Comparison of ENCODE assay signal across 8 mouse cellular contexts in genomic region chr9:37689970-37690686, GRCm38 (mm10). TPM values are rescaled to one million over a fixed set of nuclear protein-coding genes. Genes with fewer than 3 reads are reported as not detected.
DNase-seq lines count a peak whose midpoint lies in the region; ATAC-seq and TF ChIP-seq lines count a peak whose summit lies in the region.

No protein-coding gene starts in this region.

- TF ChIP-seq CTCF in heart, postnatal 0 days (IDR thresholded peaks at IDR 0.05; ENCODE audit: low read depth): peak; percentile 73

- H3K27me3 ChIP-seq in heart, postnatal 0 days (ENCODE audit: control insufficient read depth, insufficient read depth, low read length): no peaks in the 10 kb centered on the region
- H3K27me3 ChIP-seq in forebrain, embryonic 15.5 days: no peaks in the 10 kb centered on the region

- no peak overlapping the region for H3K27ac ChIP-seq in heart, postnatal 0 days (ENCODE audit: low read depth)
- no peak overlapping the region for H3K27ac ChIP-seq in forebrain, embryonic 15.5 days (replicated peaks)

- no peaks in the 10 kb centered on the region for H3K9me3 ChIP-seq in heart, postnatal 0 days (replicated peaks; ENCODE audit: control insufficient read depth, low read length)
- H3K9me3 ChIP-seq in forebrain, embryonic 15.5 days: no peaks in the 10 kb centered on the region

- H3K4me2 ChIP-seq in heart, postnatal 0 days (ENCODE audit: low read depth, low read length): no peak overlapping the region
- H3K4me2 ChIP-seq in forebrain, embryonic 15.5 days (replicated peaks): no peak overlapping the region

- DNase-seq in heart, postnatal 0 days (ENCODE audit: low spot score): peak; percentile 45
- no peak for DNase-seq in heart, postnatal 36 days
- DNase-seq in thymus, postnatal 14 days: peak; percentile 11
- DNase-seq in thymus, adult 18-20 months: no peak
- DNase-seq in retina, postnatal 7 days (ENCODE audit: low read depth, low spot score): peak; percentile 9
- DNase-seq in gastrocnemius, postnatal 14 days: no peak
- DNase-seq in left cerebral cortex, postnatal 14 days (ENCODE audit: low spot score in 2 of 2): no peak

- H3K4me1 ChIP-seq in heart, postnatal 0 days (ENCODE audit: control insufficient read depth, insufficient read depth): no peaks in the 10 kb centered on the region
- H3K4me1 ChIP-seq in forebrain, embryonic 15.5 days: no peaks in the 10 kb centered on the region

- TF ChIP-seq EP300 in heart, postnatal 0 days (IDR thresholded peaks at IDR 0.05; ENCODE audit: low read depth): no peak

- no peaks in the 10 kb centered on the region for H3K36me3 ChIP-seq in heart, postnatal 0 days (replicated peaks; ENCODE audit: control insufficient read depth, insufficient read depth, low read length)
- no peaks in the 10 kb centered on the region for H3K36me3 ChIP-seq in forebrain, embryonic 15.5 days

- WGBS in heart, postnatal 0 days: 47% methylated on average over 5 of the region's 5 CpGs
- WGBS in forebrain, embryonic 15.5 days: 34% methylated on average over 5 of the region's 5 CpGs

- H3K4me3 ChIP-seq in heart, postnatal 0 days (ENCODE audit: low read depth, low read length): no peak overlapping the region
- no peak overlapping the region for H3K4me3 ChIP-seq in forebrain, embryonic 15.5 days

- intact Hi-C loops in heart, postnatal 36 days (cut with DNase I): loop anchor here (1.0 kb wide), 1 partner anchor 242 kb away; no protein-coding TSS in a partner anchor
- intact Hi-C loops in gastrocnemius, postnatal 14 days (cut with DNase I; ENCODE audit: low total_unique reads): loop anchor here (10.0 kb wide), 1 partner anchor 245 kb away; no protein-coding TSS in a partner anchor
- intact Hi-C loops in left cerebral cortex, postnatal 14 days (cut with DNase I): loop anchor here (1.0 kb wide), 1 partner anchor 242 kb away; no protein-coding TSS in a partner anchor

- no peak for ATAC-seq in heart, postnatal 0 days (ENCODE audit: insufficient read depth, low read depth)
- ATAC-seq in forebrain, embryonic 15.5 days (replicated peaks): peak; percentile 51; the same call in 1 of the 2 replicates

- H3K9ac ChIP-seq in heart, postnatal 0 days (replicated peaks; ENCODE audit: low read depth, low read length): no peak overlapping the region
- no peak overlapping the region for H3K9ac ChIP-seq in forebrain, embryonic 15.5 days (replicated peaks)

RNA-seq across cellular contexts. Expression of gene Panx3, which starts 21.1 kb away (rescaled TPM):
- not detected in 2 replicates for total RNA-seq in heart, postnatal 0 days (2014; rRNA removed; ENCODE audit: low replicate concordance)
- not detected in 2 replicates for polyA plus RNA-seq in heart, postnatal 0 days (2015; fragmentation: Nextera tagmentation; extraction: Ambion mirVana)
- not detected for total RNA-seq in heart, postnatal 36 days (2021)
- polyA plus RNA-seq in forebrain, embryonic 15.5 days (2015; fragmentation: Nextera tagmentation; extraction: Ambion mirVana): not detected in 2 replicates
- total RNA-seq in gastrocnemius, postnatal 14 days (2021): not detected
- total RNA-seq in left cerebral cortex, postnatal 14 days (2021): not detected

RNA-seq across cellular contexts. Expression of gene Olfr160, which starts 25.9 kb away (rescaled TPM):
- total RNA-seq in heart, postnatal 0 days (2014; rRNA removed; ENCODE audit: low replicate concordance): not detected in 2 replicates
- not detected in 2 replicates for polyA plus RNA-seq in heart, postnatal 0 days (2015; fragmentation: Nextera tagmentation; extraction: Ambion mirVana)
- not detected for total RNA-seq in heart, postnatal 36 days (2021)
- not detected in 2 replicates for polyA plus RNA-seq in forebrain, embryonic 15.5 days (2015; fragmentation: Nextera tagmentation; extraction: Ambion mirVana)
- total RNA-seq in gastrocnemius, postnatal 14 days (2021): not detected
- total RNA-seq in left cerebral cortex, postnatal 14 days (2021): not detected

RNA-seq across cellular contexts. Expression of gene Tbrg1, which starts 33.0 kb away (rescaled TPM):
- 73.3 and 86.2 TPM in 2 replicates for total RNA-seq in heart, postnatal 0 days (2014; rRNA removed; ENCODE audit: low replicate concordance)
- polyA plus RNA-seq in heart, postnatal 0 days (2015; fragmentation: Nextera tagmentation; extraction: Ambion mirVana): 78.3 and 80.5 TPM in 2 replicates
- total RNA-seq in heart, postnatal 36 days (2021): 10 to 100 TPM; 35.2 to 37.8 TPM
- polyA plus RNA-seq in forebrain, embryonic 15.5 days (2015; fragmentation: Nextera tagmentation; extraction: Ambion mirVana): 79.5 and 82.5 TPM in 2 replicates
- total RNA-seq in gastrocnemius, postnatal 14 days (2021): 10 to 100 TPM; 38.5 to 42.1 TPM
- total RNA-seq in left cerebral cortex, postnatal 14 days (2021): 10 to 100 TPM; 52.8 to 59.8 TPM

RNA-seq across cellular contexts. Expression of gene Olfr874, which starts 54.8 kb away (rescaled TPM):
- total RNA-seq in heart, postnatal 0 days (2014; rRNA removed; ENCODE audit: low replicate concordance): not detected in 2 replicates
- polyA plus RNA-seq in heart, postnatal 0 days (2015; fragmentation: Nextera tagmentation; extraction: Ambion mirVana): not detected in 2 replicates
- not detected for total RNA-seq in heart, postnatal 36 days (2021)
- not detected in 2 replicates for polyA plus RNA-seq in forebrain, embryonic 15.5 days (2015; fragmentation: Nextera tagmentation; extraction: Ambion mirVana)
- total RNA-seq in gastrocnemius, postnatal 14 days (2021): not detected
- total RNA-seq in left cerebral cortex, postnatal 14 days (2021): not detected

Comparison
In these comparisons a context has a peak if more than half of its experiments do, and no peak if none do; other contexts are left out.
1. DNase-seq: peak in heart, postnatal 0 days (single experiment), thymus, postnatal 14 days (single experiment) and retina, postnatal 7 days (single experiment); none in heart, postnatal 36 days (0 of 2), thymus, adult 18-20 months (0 of 2), gastrocnemius, postnatal 14 days (single experiment) and left cerebral cortex, postnatal 14 days (0 of 2).